Mouse (Mus musculus): ENCODE measurements around the gene Ankrd44. TPM values are rescaled to one million over a fixed set of nuclear protein-coding genes. Genes with fewer than 3 reads are reported as not detected.
A peak's percentile ranks its signal among the peaks of the same experiment; 100 is the strongest.

Gene Ankrd44
- total and polyA plus RNA-seq, 3 experiments, result 12.7 to 23.0 (median 19.8) TPM

- Histone ChIP-seq H3K27ac (ENCODE audit: insufficient read depth, low read depth) (no peak overlapping the region), H3K4me3 (replicated peaks in 1 of 3; ENCODE audit: low read depth in 2 of 3, low read length in 2 of 3, poor library complexity in 1 of 3) (peak overlapping the region; percentile 68 to 100 (median 95)), H3K36me3 (replicated peaks in 1 of 2; ENCODE audit: control insufficient read depth in 1 of 2, insufficient read depth in 1 of 2, low read length in 1 of 2) (no peaks in the 10 kb centered on the region), H3K9ac (ENCODE audit: insufficient read depth, low read depth) (peak overlapping the region; percentile 95), H3K4me2 (ENCODE audit: insufficient read depth, low read depth, poor library complexity, severe bottlenecking) (peak overlapping the region; percentile 78), H3K79me2 (replicated peaks; ENCODE audit: control insufficient read depth, extremely low read depth, insufficient read depth, poor library complexity, severe bottlenecking) (peaks cover 21% of the 10 kb centered on the region), H3K4me1 (ENCODE audit: control insufficient read depth in 1 of 2, insufficient read depth in 2 of 2) (peaks cover 13 to 51% of the 10 kb centered on the region in 2 experiments), H3K27me3 (replicated peaks) (no peaks in the 10 kb centered on the region), H3K9me3 (replicated peaks; ENCODE audit: low read length) (no peaks in the 10 kb centered on the region)
- 0 out of 2 replicates have a peak, but pooled peaks have one; percentile 24 for TF ChIP-seq SIN3A (IDR thresholded peaks at IDR 0.05; ENCODE audit: low read length)
- TF ChIP-seq MAX (IDR thresholded peaks at IDR 0.05; ENCODE audit: low read length), result no peak
- no peak for DNase-seq (ENCODE audit: extremely low read depth)
- dilution Hi-C loops (cut with MboI; ENCODE audit: extremely low pct_ligation_motif_present, extremely low pct_unique_long_range_greater_than_20kb, low sequenced_read_pairs), result no loop called here
- in situ Hi-C loops (cut with MboI; ENCODE audit: low pct_ligation_motif_present, low pct_unique_long_range_greater_than_20kb, low sequenced_read_pairs), result loop anchor here (5.0 to 10.0 kb wide), 3 partner anchors 92 to 260 kb away; no protein-coding TSS in a partner anchor
Observed at GRCm38 (mm10) chr1:54924760-54925159, 1.4 kb downstream of the Ankrd44 start.

- Histone ChIP-seq H3K4me1 (ENCODE audit: control insufficient read depth in 1 of 2, insufficient read depth in 2 of 2) (peaks cover 13 to 55% of the 10 kb centered on the region in 2 experiments), H3K27me3 (replicated peaks) (no peaks in the 10 kb centered on the region), H3K27ac (ENCODE audit: insufficient read depth, low read depth) (no peak overlapping the region), H3K9me3 (replicated peaks; ENCODE audit: low read length) (no peaks in the 10 kb centered on the region), H3K36me3 (replicated peaks in 1 of 2; ENCODE audit: control insufficient read depth in 1 of 2, insufficient read depth in 1 of 2, low read length in 1 of 2) (no peaks in the 10 kb centered on the region), H3K79me2 (replicated peaks; ENCODE audit: control insufficient read depth, extremely low read depth, insufficient read depth, poor library complexity, severe bottlenecking) (peaks cover 21% of the 10 kb centered on the region), H3K9ac (ENCODE audit: insufficient read depth, low read depth) (no peak overlapping the region), H3K4me2 (ENCODE audit: insufficient read depth, low read depth, poor library complexity, severe bottlenecking) (peak overlapping the region; percentile 78), H3K4me3 (replicated peaks in 1 of 3; ENCODE audit: low read depth in 2 of 3, low read length in 2 of 3, poor library complexity in 1 of 3) (no peak overlapping the region)
- DNase-seq (ENCODE audit: extremely low read depth), result no peak
- dilution Hi-C loops (cut with MboI; ENCODE audit: extremely low pct_ligation_motif_present, extremely low pct_unique_long_range_greater_than_20kb, low sequenced_read_pairs) (no loop called here), in situ Hi-C loops (cut with MboI; ENCODE audit: low pct_ligation_motif_present, low pct_unique_long_range_greater_than_20kb, low sequenced_read_pairs) (loop anchor here (10.0 kb wide), 2 partner anchors 159 to 259 kb away; no protein-coding TSS in a partner anchor)
- no peak for TF ChIP-seq NELFE (IDR thresholded peaks at IDR 0.05; ENCODE audit: low read depth, low read length)
- no peak for TF ChIP-seq JUND (conservative IDR thresholded peaks at IDR 0.05; ENCODE audit: low read depth, low read length)
- no peak for TF ChIP-seq CTCF (conservative IDR thresholded peaks at IDR 0.05 in 1 of 2, IDR thresholded peaks at IDR 0.05 in 1 of 2; ENCODE audit: low read depth in 2 of 2, low read length in 2 of 2)
- no peak for TF ChIP-seq KAT2A (IDR thresholded peaks at IDR 0.05; ENCODE audit: insufficient replicate concordance, low read length)
- no peak for TF ChIP-seq MAZ (IDR thresholded peaks at IDR 0.05; ENCODE audit: low read depth, low read length)
- no peak for TF ChIP-seq ZNF384 (IDR thresholded peaks at IDR 0.05; ENCODE audit: low read depth, low read length)
- no peak for TF ChIP-seq CHD1 (IDR thresholded peaks at IDR 0.05; ENCODE audit: low read depth, low read length)
- TF ChIP-seq MEF2A (IDR thresholded peaks at IDR 0.05; ENCODE audit: borderline replicate concordance, low read depth, low read length), result no peak
- TF ChIP-seq SIN3A (IDR thresholded peaks at IDR 0.05; ENCODE audit: low read length), result no peak
- TF ChIP-seq RCOR1 (conservative IDR thresholded peaks at IDR 0.05; ENCODE audit: low read depth, low read length), result no peak
Observed at GRCm38 (mm10) chr1:54924309-54924685, 1.9 kb downstream of the Ankrd44 start.

All from CH12.LX (cell line).